Mouse (Mus musculus) cerebellum, postnatal 14 days (tissue): ENCODE data around the gene Vasn.

Experiments
- DNase-seq, 2 experiments: peaks; one replicate each; pipeline ENCODE4 v3.0.0; 2021; ENCODE audit warnings: mixed read lengths in 2 of 2

Vasn gene

GRCm38 (mm10) chr16:4643670-4644419, 4.1 kb downstream of the Vasn start:
- peak; percentile 85 to 87 for DNase-seq

GRCm38 (mm10) chr16:4645867-4646266, 6.1 kb downstream of the Vasn start:
- DNase-seq, result no peak

- DNase-seq, result no peak
Measured at GRCm38 (mm10) chr16:4646831-4647230, 7.1 kb downstream of the Vasn start.

DNA sequence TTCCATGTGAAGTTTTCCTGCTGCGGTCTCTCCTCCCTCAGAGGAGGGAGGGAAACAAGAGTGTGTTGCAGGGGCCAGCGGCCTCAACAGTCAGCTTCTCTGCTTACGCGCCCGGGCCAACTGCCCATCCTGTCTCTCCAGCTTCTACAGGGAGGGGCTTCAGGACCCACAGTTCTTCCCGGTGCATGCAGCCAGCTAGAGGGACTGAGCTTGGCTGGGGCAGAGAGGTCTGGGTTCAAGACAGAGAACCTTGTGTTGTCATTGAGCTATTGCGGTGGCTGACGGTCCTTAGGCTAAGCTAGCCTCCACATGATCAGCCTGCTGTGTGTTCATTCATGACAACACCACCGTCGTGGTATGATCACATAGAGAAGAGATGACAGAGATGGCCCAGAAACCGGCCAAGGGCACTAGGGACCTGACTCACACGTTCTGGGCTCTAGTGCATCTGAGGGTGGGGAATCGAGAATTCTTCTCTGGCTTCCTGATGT, 8.0 kb downstream of the Vasn start:
- DNase-seq, result no peak

- peak; percentile 52 to 54 for DNase-seq
Measured at GRCm38 (mm10) chr16:4648416-4649023, 8.8 kb downstream of the Vasn start.

- DNase-seq, result no peak
Measured at GRCm38 (mm10) chr16:4649211-4649610, 9.5 kb downstream of the Vasn start.

- no peak for DNase-seq
Measured at GRCm38 (mm10) chr16:4649692-4650091, 10.0 kb downstream of the Vasn start.

GRCm38 (mm10) chr16:4650161-4650560, 10.4 kb downstream of the Vasn start:
- DNase-seq, result no peak

DNA sequence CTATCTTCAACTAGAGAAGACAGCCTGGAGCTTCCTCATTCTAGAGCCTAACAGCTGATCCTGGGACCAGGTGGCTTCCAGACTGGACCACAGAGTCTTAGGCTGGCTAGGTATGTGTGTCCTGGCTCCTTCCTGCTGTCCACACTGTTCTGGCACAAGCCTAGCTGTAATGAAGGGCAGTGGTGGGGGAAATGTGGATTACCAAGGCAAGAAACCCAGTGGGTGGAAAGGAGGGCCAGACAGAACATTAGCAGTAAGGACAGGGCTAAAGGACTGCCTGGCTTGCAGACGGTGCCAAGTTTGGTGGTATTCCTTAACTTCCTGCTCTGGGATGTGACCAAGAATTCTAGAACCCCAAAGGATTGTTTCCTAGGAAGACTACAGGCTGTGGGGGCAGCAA, 11.3 kb downstream of the Vasn start:
- DNase-seq, result no peak

DNA sequence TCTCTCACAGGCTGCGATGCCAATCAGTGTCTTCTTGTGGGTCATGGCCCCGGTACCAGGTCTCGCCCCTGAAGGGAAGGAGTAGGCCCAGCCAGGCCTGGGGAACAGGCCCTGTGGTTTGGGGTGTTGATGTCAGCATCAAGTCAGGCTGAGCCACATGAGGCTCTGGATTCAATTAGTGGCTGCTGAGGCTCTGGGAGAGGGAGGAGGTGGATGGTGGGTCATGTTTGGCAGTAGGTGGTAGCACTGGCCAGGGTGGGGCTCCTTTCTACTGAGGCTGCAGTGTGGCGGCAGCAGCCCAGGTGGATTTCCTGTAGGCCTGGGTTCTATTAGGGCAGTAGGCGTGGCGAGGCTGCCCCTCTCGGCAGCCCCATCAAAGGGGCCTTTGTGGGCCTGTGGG, 11.9 kb downstream of the Vasn start:
- DNase-seq, result no peak

DNA sequence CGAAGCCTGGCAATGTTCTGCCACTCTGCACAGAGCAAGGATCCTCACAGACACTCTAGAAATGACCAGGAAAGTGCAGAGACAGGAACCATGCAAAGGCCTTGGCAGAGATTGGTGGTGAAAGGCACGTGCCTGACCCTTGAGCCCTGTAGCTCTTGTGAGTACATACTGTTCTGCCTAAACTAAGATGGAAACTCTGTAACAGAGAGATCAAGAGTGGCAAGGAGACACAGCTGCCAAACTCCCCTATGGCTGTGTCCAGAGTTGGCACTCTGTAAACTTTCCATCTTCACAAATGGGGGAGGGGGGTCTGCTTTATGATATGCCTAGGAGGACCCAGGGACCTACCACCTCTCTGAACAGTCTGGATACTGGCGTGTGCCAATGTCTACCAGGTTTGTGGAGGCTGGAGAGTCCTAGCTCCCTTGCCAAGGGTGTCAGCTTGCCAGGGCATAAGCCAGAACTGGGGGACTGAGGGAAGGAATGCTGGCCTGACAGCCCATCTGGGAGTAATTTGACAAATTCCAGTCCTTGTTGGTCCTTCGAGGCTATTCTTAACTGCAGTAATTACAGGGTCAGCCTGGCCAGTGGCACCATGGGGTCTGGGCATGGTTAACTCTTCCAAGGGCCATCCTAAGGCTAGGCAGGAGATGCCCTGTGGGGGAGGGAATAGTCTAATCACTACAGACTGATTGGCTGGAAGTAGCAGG, 13.1 kb downstream of the Vasn start:
- DNase-seq, result peak; percentile 85 to 88

DNA sequence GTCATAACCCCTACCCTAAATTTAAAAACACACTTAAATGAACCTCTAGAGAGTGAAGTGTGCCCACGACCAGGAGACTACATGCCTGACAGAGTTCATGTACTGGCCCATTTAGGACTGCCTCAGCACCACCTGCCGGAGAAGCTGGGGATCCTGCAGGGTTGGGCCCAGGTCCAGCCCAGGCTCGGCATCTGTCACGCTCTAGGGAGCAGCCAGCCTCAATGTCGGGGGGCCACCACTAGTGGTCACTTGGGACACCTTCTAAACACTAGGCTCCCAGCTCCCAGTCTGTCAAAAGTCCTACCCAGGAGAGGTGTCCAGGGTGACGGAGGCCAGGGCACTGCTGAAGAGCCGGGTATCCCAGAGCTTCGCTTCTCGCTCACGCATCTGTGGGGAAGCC, 15.0 kb downstream of the Vasn start:
- peak in 1 of 2 experiments; percentile 56 for DNase-seq

GRCm38 (mm10) chr16:4655251-4655734, 15.6 kb downstream of the Vasn start:
- DNase-seq, result no peak

DNA sequence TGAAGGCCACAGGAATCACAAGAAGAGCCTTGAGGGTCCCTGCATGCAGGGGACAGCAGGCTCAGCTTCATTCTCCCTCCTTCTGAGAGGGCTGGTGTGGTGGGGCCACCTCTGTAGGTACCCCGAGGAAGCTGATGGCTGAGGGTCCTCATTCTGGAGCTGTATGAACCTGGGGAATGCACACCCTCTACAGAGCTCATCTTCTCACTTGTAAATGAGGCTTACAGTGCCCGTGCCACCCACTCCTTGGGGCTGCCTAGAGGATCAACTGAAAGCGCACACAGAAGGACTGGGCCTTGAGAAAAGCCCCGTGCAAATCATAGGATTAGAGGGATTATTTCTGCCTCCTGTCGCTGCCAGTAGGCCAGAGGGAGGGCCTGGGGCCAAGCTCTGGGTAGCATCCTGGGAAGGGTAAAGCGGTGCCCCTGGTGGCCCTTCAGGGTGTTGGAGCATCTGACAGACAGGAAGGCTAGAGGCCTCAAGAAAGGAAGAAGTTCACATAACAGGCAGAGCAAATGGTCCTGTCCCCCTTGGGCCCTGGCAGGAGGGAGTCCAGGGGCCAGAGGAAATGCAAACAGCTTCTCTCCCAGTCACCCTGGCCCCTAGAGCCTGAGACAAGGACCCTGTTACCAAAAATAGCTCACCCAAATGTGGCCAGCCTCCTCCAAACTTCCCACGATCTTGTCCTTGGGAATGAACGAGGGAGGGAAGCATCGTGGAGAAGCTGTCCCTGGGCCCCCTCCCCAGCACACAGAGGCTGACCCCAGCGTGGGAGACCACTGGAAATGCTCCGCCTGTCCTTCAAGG, 16.2 kb downstream of the Vasn start:
- peak; percentile 23 to 57 for DNase-seq

DNA sequence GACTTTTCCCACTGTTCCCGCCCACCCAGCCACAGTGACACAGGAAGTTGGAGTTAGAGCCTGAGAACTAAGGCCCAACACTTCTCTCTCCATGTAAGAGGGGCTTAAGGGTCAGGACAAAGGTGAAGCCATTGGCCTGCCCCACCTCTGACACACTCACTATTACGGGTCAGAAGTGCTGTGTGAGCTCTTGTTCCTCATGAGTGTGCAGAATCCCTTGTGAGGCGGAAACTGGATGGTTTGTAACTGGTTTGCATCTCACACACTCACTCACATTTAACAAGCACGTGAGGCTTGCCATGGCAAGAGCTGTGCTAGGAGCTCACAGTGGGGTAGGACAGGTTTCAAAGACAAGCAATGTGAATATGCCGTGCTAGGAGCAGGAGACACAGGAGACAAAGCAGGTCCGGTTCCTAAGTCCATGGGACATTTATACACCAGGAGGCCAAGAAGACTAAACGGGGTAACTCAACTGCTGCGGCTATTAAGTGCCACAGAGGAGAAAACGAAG, 16.9 kb downstream of the Vasn start:
- DNase-seq, result no peak

DNA sequence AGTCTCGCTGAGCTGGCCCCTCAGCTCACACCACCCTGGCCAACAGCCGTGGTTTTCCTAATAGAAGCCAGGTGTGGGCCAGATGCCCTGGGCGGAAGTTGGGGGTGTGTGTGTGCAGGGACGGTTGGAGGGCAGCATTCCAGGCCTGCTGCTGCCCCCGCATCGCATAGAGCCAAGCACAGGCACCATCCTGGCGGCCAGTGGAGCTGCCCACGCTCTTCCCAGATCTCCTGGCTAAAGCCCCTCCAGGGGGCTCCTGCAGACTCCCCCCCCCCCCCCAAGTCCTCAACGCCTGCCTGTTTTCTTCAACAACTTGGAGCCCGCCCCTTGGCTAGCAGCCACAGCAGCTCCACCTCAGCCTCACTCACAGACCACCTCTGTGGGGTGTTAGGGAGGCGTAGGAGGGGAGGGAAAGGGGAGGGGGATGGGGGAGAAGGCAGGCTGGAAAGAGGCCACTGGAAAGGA, 19.1 kb downstream of the Vasn start:
- no peak for DNase-seq

DNA sequence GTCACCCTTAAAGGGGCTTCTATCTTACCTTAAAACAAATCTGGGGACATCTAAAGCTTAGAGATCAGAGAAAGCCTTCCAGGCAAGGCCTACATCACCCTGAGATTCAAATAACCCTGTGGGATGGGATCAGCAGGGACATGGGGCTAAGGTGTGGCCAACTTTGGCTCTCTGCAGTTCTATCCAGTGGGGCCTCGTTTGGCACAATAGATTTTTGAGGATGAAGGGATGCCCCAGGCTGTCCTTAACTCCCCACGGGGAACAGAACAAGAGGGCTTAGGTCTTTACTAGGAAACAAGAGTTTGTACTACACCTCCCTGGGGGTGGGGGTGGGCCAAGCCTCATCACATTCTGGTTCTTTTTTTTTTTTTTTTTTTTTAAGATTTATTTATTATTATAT, 19.6 kb downstream of the Vasn start:
- DNase-seq, result no peak

GRCm38 (mm10) chr16:4661605-4662004, 21.9 kb downstream of the Vasn start:
- no peak for DNase-seq

DNA sequence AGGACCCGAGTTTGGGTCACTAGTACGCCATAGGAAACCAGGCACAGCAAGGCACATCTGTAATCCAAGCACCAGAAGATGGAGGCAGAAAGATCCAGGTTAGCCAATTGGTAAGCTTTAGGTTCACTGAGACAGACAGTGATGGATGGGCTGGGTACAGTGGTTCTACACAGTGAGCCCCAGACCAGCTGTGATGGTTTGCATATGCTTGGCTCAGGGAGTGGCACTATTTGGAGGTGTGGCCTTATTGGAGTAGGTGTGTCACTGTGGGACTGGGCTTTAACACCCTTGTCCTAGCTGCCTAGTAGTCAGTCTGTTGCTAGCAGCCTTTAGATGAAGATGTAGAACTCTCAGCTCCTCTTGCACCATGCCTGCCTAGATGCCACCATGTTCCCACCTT, 24.1 kb downstream of the Vasn start:
- no peak for DNase-seq

DNA sequence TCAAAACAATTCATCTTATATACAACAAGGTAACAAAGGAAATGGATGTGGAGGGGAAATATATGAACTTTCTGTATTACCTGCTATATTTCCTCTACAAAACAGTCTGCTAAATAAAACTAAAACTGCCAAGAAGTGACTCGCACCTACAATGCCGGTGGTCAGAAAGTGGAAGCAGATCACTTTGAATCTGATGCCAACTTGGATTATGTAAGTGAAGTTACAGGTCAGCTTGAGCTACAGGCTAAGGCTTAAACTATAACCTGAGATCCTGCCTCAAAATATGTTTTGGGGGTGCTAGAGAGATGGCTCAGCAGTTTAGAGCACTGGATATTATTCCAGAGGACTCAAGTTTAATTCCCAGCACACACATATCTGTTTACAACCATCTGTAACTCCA, 26.0 kb downstream of the Vasn start:
- DNase-seq, result no peak

GRCm38 (mm10) chr16:4667190-4667808, 27.6 kb downstream of the Vasn start:
- DNase-seq, result peak; percentile 96 to 98

DNA sequence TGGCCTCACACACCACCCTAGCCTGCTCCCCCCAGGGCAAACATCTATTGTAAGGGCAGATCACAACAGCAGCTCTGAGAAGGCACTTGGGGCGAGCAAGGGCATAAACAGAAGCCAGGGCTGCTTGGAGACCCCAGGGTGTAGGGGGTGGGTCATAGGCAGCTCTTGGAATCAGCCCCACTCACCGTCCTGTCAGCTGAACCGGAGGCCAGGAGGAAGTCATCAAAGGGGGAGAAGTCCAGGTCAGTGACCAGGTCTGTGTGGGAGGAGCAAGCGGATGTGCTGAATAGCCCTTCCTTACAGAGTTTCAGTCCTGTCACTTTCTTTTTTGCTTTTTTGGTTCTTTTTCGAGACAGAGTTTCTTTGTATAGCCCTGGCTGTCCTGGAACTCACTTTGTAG, 30.6 kb downstream of the Vasn start:
- DNase-seq, result no peak
